Mouse (Mus musculus) heart, embryonic 11.5 days (tissue): ENCODE measurements around the gene BC107364. TPM values are rescaled to one million over a fixed set of nuclear protein-coding genes. Genes with fewer than 3 reads are reported as not detected.
"Not testable (repeated sequence)": the region's sequence is repeated elsewhere in the genome, so short reads cannot be mapped to it uniquely, and the experiment has no call there.

Experiments used
- ATAC-seq: fragments of 200-750 bp; cut with Nextera tagmentation; replicated peaks from 2 replicates; pipeline ENCODE4 v1.8.0; 2017; ENCODE audit warnings: moderate library complexity; ENCODE audit not compliant: insufficient number of reproducible peaks, low FRiP score, low TSS enrichment
- H3K27ac ChIP-seq: fragments of 300-500 bp; sonication (generic); 2 replicates; pipeline ENCODE4 v1.5.1; 2014; ENCODE audit warnings: mild to moderate bottlenecking, low read depth, low read length
- H3K27me3 ChIP-seq: fragments of 300-500 bp; sonication (generic); 2 replicates; pipeline ENCODE4 v1.6.1; 2014; ENCODE audit warnings: mild to moderate bottlenecking, low read length, mixed read lengths; ENCODE audit not compliant: control insufficient read depth, insufficient read depth
- H3K36me3 ChIP-seq: fragments of 300-500 bp; sonication (generic); 2 replicates; pipeline ENCODE4 v1.6.1; 2014; ENCODE audit warnings: mild to moderate bottlenecking, low read length, moderate library complexity, mixed read lengths; ENCODE audit not compliant: control insufficient read depth, insufficient read depth
- H3K4me1 ChIP-seq: fragments of 300-500 bp; sonication (generic); 2 replicates; pipeline ENCODE4 v1.6.1; 2014; ENCODE audit warnings: low read length; ENCODE audit not compliant: control insufficient read depth, insufficient read depth
- H3K4me2 ChIP-seq: fragments of 300-500 bp; sonication (generic); 2 replicates; pipeline ENCODE4 v1.6.1; 2014; ENCODE audit warnings: mild to moderate bottlenecking, moderate library complexity
- H3K4me3 ChIP-seq: fragments of 300-500 bp; sonication (generic); 2 replicates; pipeline ENCODE4 v1.5.1; 2014; ENCODE audit warnings: low read depth, low read length
- H3K9ac ChIP-seq: fragments of 300-500 bp; sonication (generic); 2 replicates; pipeline ENCODE4 v1.6.1; 2014; ENCODE audit warnings: mild to moderate bottlenecking, low read depth, low read length, moderate library complexity
- H3K9me3 ChIP-seq: fragments of 300-500 bp; sonication (generic); replicated peaks from 2 replicates; pipeline ENCODE4 v1.6.1; 2016; ENCODE audit warnings: low read length; ENCODE audit not compliant: control insufficient read depth
- WGBS: fragments of 180-500 bp; shearing (Covaris S2); extraction: QIAGEN DNeasy Blood & Tissue Kit; methylation state at CpG from one replicate; pipeline ENCODE4 v1.1.7; 2014; ENCODE audit not compliant: insufficient replicate concordance; 5-methylcytosine and 5-hydroxymethylcytosine counted together
- polyA plus RNA-seq: library from polyadenylated mRNA; unstranded; fragments of >200 nt; fragmentation: Nextera tagmentation; extraction: Ambion mirVana; gene quantifications from 2 replicates; pipeline ENCODE4 v1.2.1, GENCODE M21; 2014

Gene BC107364
- polyA plus RNA-seq, 1 experiment from 2014 or later, result 0.43 TPM

- 70% methylated on average over 2 of the region's 2 CpGs for WGBS
Measured at GRCm38 (mm10) chr3:96416056-96416455, 36.0 kb downstream of the BC107364 start.

GRCm38 (mm10) chr3:96414951-96415327, 37.2 kb downstream of the BC107364 start:
- H3K4me1 ChIP-seq, result no peaks in the 10 kb centered on the region
- WGBS, result 36% methylated on average over 7 of the region's 7 CpGs
- no peak for ATAC-seq
- H3K36me3 ChIP-seq, result no peaks in the 10 kb centered on the region
- no peaks in the 10 kb centered on the region for H3K9me3 ChIP-seq
- H3K9ac ChIP-seq, result no peak overlapping the region
- H3K4me2 ChIP-seq, result peak overlapping the region; percentile 88
- no peak overlapping the region for H3K27ac ChIP-seq
- peaks cover 3% of the 10 kb centered on the region; the same call in 1 of the 2 replicates for H3K27me3 ChIP-seq
- H3K4me3 ChIP-seq, result peak overlapping the region; percentile 75

More at GRCm38 (mm10) chr3:96416056-96416455, 36.0 kb downstream of the BC107364 start:
- H3K4me2 ChIP-seq, result no peak overlapping the region
- H3K9me3 ChIP-seq, result no peaks in the 10 kb centered on the region
- no peak overlapping the region for H3K4me3 ChIP-seq
- H3K27me3 ChIP-seq, result no peaks in the 10 kb centered on the region
- no peaks in the 10 kb centered on the region for H3K4me1 ChIP-seq
- ATAC-seq, result no peak
- H3K36me3 ChIP-seq, result no peaks in the 10 kb centered on the region
- H3K9ac ChIP-seq, result no peak overlapping the region
- no peak overlapping the region for H3K27ac ChIP-seq

GRCm38 (mm10) chr3:96414126-96414950, 37.8 kb downstream of the BC107364 start:
- Histone ChIP-seq H3K36me3 (no peaks in the 10 kb centered on the region), H3K27ac (peak overlapping the region; percentile 91), H3K9me3 (no peaks in the 10 kb centered on the region), H3K4me1 (peaks cover 4% of the 10 kb centered on the region), H3K27me3 (peaks cover 8% of the 10 kb centered on the region; the same call in 1 of the 2 replicates), H3K9ac (peak overlapping the region; percentile 98), H3K4me2 (peak overlapping the region; percentile 88), H3K4me3 (peak overlapping the region; percentile 75)
- WGBS, result under 1% methylated on average over 64 of the region's 64 CpGs
- ATAC-seq, result peak; percentile 87

GRCm38 (mm10) chr3:96413581-96414125, 38.5 kb downstream of the BC107364 start:
- WGBS, result 47% methylated on average over 9 of the region's 9 CpGs
- peak overlapping the region; percentile 98; the same call in 1 of the 2 replicates for H3K9ac ChIP-seq
- no peaks in the 10 kb centered on the region for H3K36me3 ChIP-seq

GRCm38 (mm10) chr3:96411821-96412220, 40.3 kb downstream of the BC107364 start:
- Histone ChIP-seq H3K27ac (no peak overlapping the region), H3K4me2 (no peak overlapping the region), H3K9me3 (no peaks in the 10 kb centered on the region), H3K9ac (no peak overlapping the region), H3K27me3 (peaks cover 23% of the 10 kb centered on the region), H3K36me3 (no peaks in the 10 kb centered on the region), H3K4me1 (peaks cover 6% of the 10 kb centered on the region), H3K4me3 (no peak overlapping the region)
- WGBS, result 75% methylated on average over 3 of the region's 3 CpGs
- ATAC-seq, result no peak

More at GRCm38 (mm10) chr3:96413581-96414125, 38.5 kb downstream of the BC107364 start:
- Histone ChIP-seq H3K27ac (no peak overlapping the region), H3K27me3 (peaks cover 13% of the 10 kb centered on the region), H3K4me3 (peak overlapping the region; percentile 75), H3K9me3 (no peaks in the 10 kb centered on the region), H3K4me1 (peaks cover 6% of the 10 kb centered on the region), H3K4me2 (peak overlapping the region; percentile 88)
- no peak for ATAC-seq

- H3K27me3 ChIP-seq, result peaks cover 30% of the 10 kb centered on the region
- H3K36me3 ChIP-seq, result no peaks in the 10 kb centered on the region
- H3K27ac ChIP-seq, result no peak overlapping the region
Measured at GRCm38 (mm10) chr3:96410966-96411365, 41.1 kb downstream of the BC107364 start.

GRCm38 (mm10) chr3:96409701-96410246, 42.3 kb downstream of the BC107364 start:
- Histone ChIP-seq H3K4me1 (peaks cover 6% of the 10 kb centered on the region), H3K9me3 (no peaks in the 10 kb centered on the region), H3K4me2 (peak overlapping the region; percentile 50), H3K27me3 (peaks cover 39% of the 10 kb centered on the region), H3K9ac (no peak overlapping the region), H3K4me3 (peak overlapping the region; percentile 31), H3K36me3 (no peaks in the 10 kb centered on the region), H3K27ac (no peak overlapping the region)
- ATAC-seq, result no peak
- 2% methylated on average over 31 of the region's 31 CpGs for WGBS

More at GRCm38 (mm10) chr3:96410966-96411365, 41.1 kb downstream of the BC107364 start:
- no peak for ATAC-seq
- no peak overlapping the region for H3K4me3 ChIP-seq
- H3K9me3 ChIP-seq, result no peaks in the 10 kb centered on the region
- H3K9ac ChIP-seq, result no peak overlapping the region
- peaks cover 6% of the 10 kb centered on the region for H3K4me1 ChIP-seq
- WGBS, result 71% methylated on average over 5 of the region's 5 CpGs
- H3K4me2 ChIP-seq, result no peak overlapping the region

GRCm38 (mm10) chr3:96408111-96408510, 44.0 kb downstream of the BC107364 start:
- not testable (repeated sequence) for H3K4me3 ChIP-seq, H3K9ac ChIP-seq, H3K27ac ChIP-seq, H3K4me1 ChIP-seq, ATAC-seq, H3K4me2 ChIP-seq, H3K9me3 ChIP-seq, H3K36me3 ChIP-seq
- peaks cover 55% of the 10 kb centered on the region for H3K27me3 ChIP-seq
- 89% methylated on average over 8 of the region's 10 CpGs for WGBS
